Mouse (Mus musculus) heart, embryonic 10.5 days (tissue): ENCODE data around the gene Bcas3. TPM values are rescaled to one million over a fixed set of nuclear protein-coding genes. Genes with fewer than 3 reads are reported as not detected.

ENCODE experiments used
- DNase-seq: peaks from one replicate; pipeline ENCODE4 v3.0.0-alpha.2; 2017; ENCODE audit warnings: low spot score
- H3K27ac ChIP-seq: fragments of 300-500 bp; sonication (generic); 2 replicates; pipeline ENCODE4 v1.5.1; 2016; ENCODE audit warnings: mild to moderate bottlenecking
- H3K27me3 ChIP-seq: fragments of 300-500 bp; sonication (generic); 2 replicates; pipeline ENCODE4 v1.6.1; 2016; ENCODE audit warnings: mild to moderate bottlenecking; ENCODE audit not compliant: poor library complexity, insufficient read depth, severe bottlenecking
- H3K36me3 ChIP-seq: fragments of 300-500 bp; sonication (generic); 2 replicates; pipeline ENCODE4 v1.6.1; 2016; ENCODE audit warnings: mild to moderate bottlenecking, moderate library complexity
- H3K4me1 ChIP-seq: fragments of 300-500 bp; sonication (generic); 2 replicates; pipeline ENCODE4 v1.6.1; 2016; ENCODE audit warnings: mild to moderate bottlenecking
- H3K4me3 ChIP-seq: fragments of 300-500 bp; sonication (generic); 2 replicates; pipeline ENCODE4 v1.5.1; 2016; ENCODE audit warnings: mild to moderate bottlenecking, moderate library complexity
- H3K9me3 ChIP-seq: fragments of 300-500 bp; sonication (generic); 2 replicates; pipeline ENCODE4 v1.6.1; 2016; ENCODE audit warnings: mild to moderate bottlenecking, moderate library complexity
- WGBS: fragments of 180-500 bp; shearing (Covaris S2); methylation state at CpG from one replicate; pipeline ENCODE4 v1.1.7; 2016; 5-methylcytosine and 5-hydroxymethylcytosine counted together
- polyA plus RNA-seq: library from polyadenylated mRNA; unstranded; fragments of >200 nt; fragmentation: Nextera tagmentation; extraction: Ambion mirVana; gene quantifications from 2 replicates; pipeline ENCODE4 v1.2.1, GENCODE M21; 2016

Gene Bcas3
- polyA plus RNA-seq, 1 experiment from 2014 or later = 22.4 TPM

- Histone ChIP-seq H3K4me1 (peaks cover 97% of the 10 kb centered on the region), H3K4me3 (no peak overlapping the region), H3K9me3 (no peaks in the 10 kb centered on the region), H3K27me3 (peaks cover 94% of the 10 kb centered on the region), H3K36me3 (no peaks in the 10 kb centered on the region), H3K27ac (0 out of 2 replicates have a peak overlapping the region, but pooled peaks have one; percentile 53)
- DNase-seq = no peak
- WGBS = 72% methylated on average over 4 of the region's 4 CpGs
Measured at GRCm38 (mm10) chr11:85823794-85824193, 470.8 kb downstream of the Bcas3 start.

- H3K4me1 ChIP-seq = peaks cover 97% of the 10 kb centered on the region
- H3K27ac ChIP-seq = peak overlapping the region; percentile 65; the same call in 1 of the 2 replicates
- H3K4me3 ChIP-seq = no peak overlapping the region
- 68% methylated on average over 10 of the region's 10 CpGs for WGBS
- H3K27me3 ChIP-seq = peaks cover 98% of the 10 kb centered on the region
- H3K9me3 ChIP-seq = no peaks in the 10 kb centered on the region
- H3K36me3 ChIP-seq = no peaks in the 10 kb centered on the region
- DNase-seq = no peak
Measured at GRCm38 (mm10) chr11:85825031-85825430, 472.1 kb downstream of the Bcas3 start.

- Histone ChIP-seq H3K27ac (peak overlapping the region; percentile 65), H3K27me3 (peaks cover 98% of the 10 kb centered on the region), H3K36me3 (no peaks in the 10 kb centered on the region), H3K9me3 (no peaks in the 10 kb centered on the region), H3K4me1 (peaks cover 97% of the 10 kb centered on the region), H3K4me3 (no peak overlapping the region)
- no peak for DNase-seq
- 45% methylated on average over 7 of the region's 7 CpGs for WGBS
Measured at GRCm38 (mm10) chr11:85825823-85826222, 472.9 kb downstream of the Bcas3 start.

- Histone ChIP-seq H3K36me3 (no peaks in the 10 kb centered on the region), H3K9me3 (no peaks in the 10 kb centered on the region), H3K27ac (peak overlapping the region; percentile 91), H3K4me3 (no peak overlapping the region), H3K4me1 (peaks cover 97% of the 10 kb centered on the region), H3K27me3 (peaks cover 99% of the 10 kb centered on the region)
- WGBS = 8% methylated on average over 9 of the region's 9 CpGs
- no peak for DNase-seq
Measured at GRCm38 (mm10) chr11:85827342-85827741, 474.4 kb downstream of the Bcas3 start.

- Histone ChIP-seq H3K27me3 (peaks cover 99% of the 10 kb centered on the region), H3K9me3 (no peaks in the 10 kb centered on the region), H3K4me3 (peak overlapping the region; percentile 75), H3K36me3 (no peaks in the 10 kb centered on the region), H3K4me1 (peaks cover 88% of the 10 kb centered on the region), H3K27ac (peak overlapping the region; percentile 91)
- 10% methylated on average over 38 of the region's 38 CpGs for WGBS
- no peak for DNase-seq
Measured at GRCm38 (mm10) chr11:85828691-85829519, 475.9 kb downstream of the Bcas3 start.

GRCm38 (mm10) chr11:85829520-85830440 lies 476.8 kb downstream of the Bcas3 start:
- Histone ChIP-seq H3K36me3 (no peaks in the 10 kb centered on the region), H3K4me1 (peaks cover 86% of the 10 kb centered on the region), H3K9me3 (no peaks in the 10 kb centered on the region), H3K27ac (peak overlapping the region; percentile 91), H3K27me3 (peaks cover 99% of the 10 kb centered on the region), H3K4me3 (peak overlapping the region; percentile 75)
- under 1% methylated on average over 61 of the region's 61 CpGs for WGBS
- DNase-seq = peak; percentile 84

GRCm38 (mm10) chr11:85830901-85831341 lies 478.0 kb downstream of the Bcas3 start:
- H3K27ac ChIP-seq = peak overlapping the region; percentile 91
- H3K36me3 ChIP-seq = peaks cover 2% of the 10 kb centered on the region; the same call in 1 of the 2 replicates
- H3K9me3 ChIP-seq = no peaks in the 10 kb centered on the region
- peaks cover 99% of the 10 kb centered on the region for H3K27me3 ChIP-seq
- H3K4me1 ChIP-seq = peaks cover 78% of the 10 kb centered on the region
- no peak for DNase-seq
- H3K4me3 ChIP-seq = peak overlapping the region; percentile 75
- under 1% methylated on average over 17 of the region's 17 CpGs for WGBS

GRCm38 (mm10) chr11:85831656-85832230 lies 478.8 kb downstream of the Bcas3 start:
- no peak for DNase-seq
- WGBS = under 1% methylated on average over 33 of the region's 33 CpGs
- peaks cover 75% of the 10 kb centered on the region for H3K4me1 ChIP-seq
- no peaks in the 10 kb centered on the region for H3K9me3 ChIP-seq
- H3K4me3 ChIP-seq = peak overlapping the region; percentile 75
- H3K36me3 ChIP-seq = peaks cover 6% of the 10 kb centered on the region; the same call in 1 of the 2 replicates
- peak overlapping the region; percentile 91 for H3K27ac ChIP-seq
- peaks cover 99% of the 10 kb centered on the region for H3K27me3 ChIP-seq

GRCm38 (mm10) chr11:85832231-85832924 lies 479.4 kb downstream of the Bcas3 start, which contains the start of gene Tbx2:
Gene Tbx2, plus strand, starts transcription at chr11:85832551.
- H3K27me3 ChIP-seq = peaks cover 99% of the 10 kb centered on the region
- peak; percentile 90 for DNase-seq
- H3K4me3 ChIP-seq = peak within 1 kb of the TSS; percentile 75
- no peaks in the 10 kb centered on the region for H3K9me3 ChIP-seq
- WGBS = 2% methylated on average over 51 of the region's 52 CpGs
- H3K36me3 ChIP-seq = peaks cover 6% of the 10 kb centered on the region; the same call in 1 of the 2 replicates
- peaks cover 75% of the 10 kb centered on the region for H3K4me1 ChIP-seq
- H3K27ac ChIP-seq = peak within 1 kb of the TSS; percentile 91

GRCm38 (mm10) chr11:85833081-85833521 lies 480.1 kb downstream of the Bcas3 start:
- peak overlapping the region; percentile 91 for H3K27ac ChIP-seq
- WGBS = 0% methylated on average over 43 of the region's 54 CpGs
- no peak for DNase-seq
- peaks cover 75% of the 10 kb centered on the region for H3K4me1 ChIP-seq
- H3K27me3 ChIP-seq = peaks cover 99% of the 10 kb centered on the region
- no peaks in the 10 kb centered on the region for H3K9me3 ChIP-seq
- peak overlapping the region; percentile 75 for H3K4me3 ChIP-seq
- H3K36me3 ChIP-seq = peaks cover 7% of the 10 kb centered on the region; the same call in 1 of the 2 replicates

GRCm38 (mm10) chr11:85833761-85834385 lies 480.9 kb downstream of the Bcas3 start:
- peak overlapping the region; percentile 91 for H3K27ac ChIP-seq
- peaks cover 10% of the 10 kb centered on the region; the same call in 1 of the 2 replicates for H3K36me3 ChIP-seq
- H3K4me3 ChIP-seq = peak overlapping the region; percentile 75
- H3K27me3 ChIP-seq = peaks cover 99% of the 10 kb centered on the region
- H3K9me3 ChIP-seq = no peaks in the 10 kb centered on the region
- no peak for DNase-seq
- peaks cover 72% of the 10 kb centered on the region for H3K4me1 ChIP-seq
- WGBS = 5% methylated on average over 11 of the region's 11 CpGs
